Mouse (Mus musculus) liver, adult 2 months (tissue): ENCODE measurements around the gene Sclt1.

Experiments
- CTCF ChIP-seq: fragments of 200-500 bp; IDR thresholded peaks from 2 replicates; pipeline ENCODE4 v1.5.1; 2011; ENCODE audit warnings: low read depth, low read length, control low read depth
- POLR2A ChIP-seq: fragments of 200-500 bp; IDR thresholded peaks from 2 replicates; pipeline ENCODE4 v1.6.1; 2011; ENCODE audit warnings: low read length, control low read depth; ENCODE audit not compliant: insufficient read depth; ENCODE audit errors: extremely low read depth

- no peak for TF ChIP-seq POLR2A
- no peak for TF ChIP-seq CTCF
Observed at GRCm38 (mm10) chr3:41613706-41614105, 128.6 kb downstream of the Sclt1 start.
